In genomic region chr6:108655861-108656260, GRCm38 (mm10) we compare ENCODE assay signal across 14 mouse cellular contexts. TPM values are rescaled to one million over a fixed set of nuclear protein-coding genes. Genes with fewer than 3 reads are reported as not detected.
DNase-seq lines count a peak whose midpoint lies in the region; ATAC-seq and TF ChIP-seq lines count a peak whose summit lies in the region.
"Had no signal": no experiment of that assay in that cellular context is flagged by ENCODE, and none has a peak within 500 bp of the region (broad histone marks: within the 10 kb centered on the region; RNA-seq: fewer than 3 reads in every experiment).

No protein-coding gene starts in this region.

- no peak for ATAC-seq in megakaryocyte, adult 5-6 weeks (ENCODE audit: poor library complexity, severe bottlenecking)

- no peak for TF ChIP-seq POLR2A in spleen, adult 2 months (IDR thresholded peaks at IDR 0.05; ENCODE audit: low read depth, low read length)
- TF ChIP-seq POLR2A in brain, embryonic 14.5 days (IDR thresholded peaks at IDR 0.05; ENCODE audit: borderline replicate concordance, extremely low read depth, insufficient read depth, insufficient read length, poor library complexity, severe bottlenecking) = no peak

- no peak overlapping the region for H3K27ac ChIP-seq in spleen, adult 2 months (ENCODE audit: insufficient read depth, low read length)
- H3K27ac ChIP-seq: heart, embryonic 15.5 days; stomach, embryonic 15.5 days had no signal

- 21% methylated on average over 2 of the region's 2 CpGs for WGBS in spleen, adult 2 months

- peak; percentile 51 for DNase-seq in kidney, adult 9 months
- DNase-seq in kidney, adult 11 months = no peak
- DNase-seq in spleen, adult 2 months (ENCODE audit: low read depth in 1 of 2, low spot score in 2 of 2) = peak in 1 of 2 experiments; percentile 37
- no peak for DNase-seq in spleen, postnatal 4 days (ENCODE audit: low spot score in 2 of 2)
- DNase-seq in brain, embryonic 14.5 days (ENCODE audit: low read depth) = peak; percentile 38
- peak; percentile 51 for DNase-seq in thymus, postnatal 14 days
- DNase-seq in right cerebral cortex, adult 2 months (ENCODE audit: low spot score in 2 of 2) = no peak
- DNase-seq: gastrocnemius, postnatal 14 days; liver; right cerebral cortex, adult 18-20 months had no signal

- no peaks in the 10 kb centered on the region for H3K36me3 ChIP-seq in spleen, adult 2 months (ENCODE audit: control insufficient read depth, insufficient read depth, low read length)
- H3K36me3 ChIP-seq: heart, embryonic 15.5 days; stomach, embryonic 15.5 days had no signal

- peak; percentile 21; the same call in 1 of the 2 replicates for TF ChIP-seq CTCF in spleen, adult 2 months (IDR thresholded peaks at IDR 0.05; ENCODE audit: extremely low read depth, insufficient read depth, insufficient read length, insufficient replicate concordance)
- peak; percentile 21; the same call in 1 of the 2 replicates for TF ChIP-seq CTCF in brain, embryonic 14.5 days (IDR thresholded peaks at IDR 0.05; ENCODE audit: borderline replicate concordance, extremely low read depth, insufficient read depth, insufficient read length)

- H3K27me3 ChIP-seq in spleen, adult 2 months (ENCODE audit: control insufficient read depth, insufficient read depth, low read length) = no peaks in the 10 kb centered on the region
- H3K27me3 ChIP-seq: heart, embryonic 15.5 days; megakaryocyte, embryonic 14.5 days; stomach, embryonic 15.5 days had no signal

- H3K4me3 ChIP-seq in spleen, adult 2 months (ENCODE audit: extremely low read depth, insufficient read depth, insufficient read length) = no peak overlapping the region
- H3K4me3 ChIP-seq: heart, embryonic 15.5 days; megakaryocyte, embryonic 14.5 days; stomach, embryonic 15.5 days had no signal

- H3K4me1 ChIP-seq in spleen, adult 2 months (ENCODE audit: control insufficient read depth, insufficient read depth, insufficient read length) = peaks cover 4% of the 10 kb centered on the region; the same call in 1 of the 2 replicates

RNA-seq across cellular contexts. Expression of gene Bhlhe40, which starts 4.6 kb away (rescaled TPM):
- 8.1 and 10.2 TPM in 2 replicates for polyA plus RNA-seq in spleen, adult 2 months (2012; rRNA removed)
- 2.2 and 4.0 TPM in 2 replicates for polyA plus RNA-seq in brain, embryonic 14.5 days (2012; rRNA removed)
- 5.7 and 11.9 TPM in 2 replicates for total RNA-seq in megakaryocyte, adult 5-6 weeks (2015)
- 11.6 and 14.3 TPM in 2 replicates for total RNA-seq in megakaryocyte, adult 5-6 weeks (2017)

Comparison
In these comparisons a context has a peak if more than half of its experiments do, and no peak if none do; other contexts are left out.
1. DNase-seq: peak in kidney, adult 9 months (single experiment), brain, embryonic 14.5 days (single experiment) and thymus, postnatal 14 days (single experiment); none in kidney, adult 11 months (single experiment), spleen, postnatal 4 days (0 of 2) and right cerebral cortex, adult 2 months (0 of 2).